In the genomic region with DNA sequence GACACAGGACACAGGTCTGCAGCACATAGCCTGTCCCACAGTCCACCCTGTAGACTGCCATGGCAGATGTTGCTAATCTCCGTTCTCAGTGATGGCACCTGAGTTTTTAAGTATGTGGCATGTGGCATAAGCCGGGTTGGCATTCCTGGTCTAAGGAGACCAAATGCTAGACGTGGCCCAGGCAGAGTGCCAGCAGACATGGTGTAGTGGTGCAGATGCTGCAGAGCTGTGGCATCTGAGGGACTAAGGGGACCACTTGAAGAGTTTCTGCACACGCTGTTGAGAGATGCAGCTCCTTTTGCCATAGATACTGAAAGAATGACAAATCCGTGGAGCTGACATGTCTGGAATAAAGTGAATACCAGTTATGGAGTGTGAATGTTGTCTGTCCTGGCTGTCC, we compare ENCODE assay signal across 42 mouse cellular contexts. TPM values are rescaled to one million over a fixed set of nuclear protein-coding genes. Genes with fewer than 3 reads are reported as not detected.
"Had no signal": no experiment of that assay in that cellular context is flagged by ENCODE, and none has a peak within 500 bp of the region (broad histone marks: within the 10 kb centered on the region; RNA-seq: fewer than 3 reads in every experiment).

No protein-coding gene starts in this region.

- H3K27ac ChIP-seq: heart, embryonic 13.5 days; heart, embryonic 15.5 days; hindbrain, embryonic 13.5 days; hindbrain, embryonic 15.5 days; hindbrain, postnatal 0 days; kidney, embryonic 15.5 days; kidney, postnatal 0 days; limb, embryonic 13.5 days; limb, embryonic 15.5 days; liver, embryonic 12.5 days; liver, embryonic 14.5 days had no signal

- H3K27me3 ChIP-seq: heart, embryonic 15.5 days; kidney, embryonic 15.5 days; limb, embryonic 13.5 days; limb, embryonic 15.5 days; liver, embryonic 12.5 days had no signal

- H3K4me3 ChIP-seq: heart, embryonic 13.5 days; heart, embryonic 15.5 days; hindbrain, embryonic 13.5 days; hindbrain, embryonic 15.5 days; kidney, embryonic 15.5 days; limb, embryonic 13.5 days; limb, embryonic 15.5 days; liver, embryonic 12.5 days had no signal

- H3K9ac ChIP-seq: heart, embryonic 13.5 days; heart, embryonic 15.5 days; hindbrain, embryonic 13.5 days; hindbrain, embryonic 15.5 days; kidney, embryonic 15.5 days; limb, embryonic 13.5 days; limb, embryonic 15.5 days; liver, embryonic 12.5 days; liver, embryonic 14.5 days had no signal

- DNase-seq: gastrocnemius, postnatal 14 days; gastrocnemius, postnatal 36 days; heart, adult 18-20 months; heart, postnatal 14 days; heart, postnatal 36 days; kidney, adult 11 months; kidney, adult 2 months; kidney, adult 9 months; kidney, postnatal 14 days; kidney, postnatal 36 days; layer of hippocampus, adult 9-11 months; layer of hippocampus, postnatal 36 days; left cerebral cortex, postnatal 4 days had no signal

RNA-seq across cellular contexts. Expression of gene Gm11034, which starts 9.2 kb away (rescaled TPM):
- total RNA-seq: gastrocnemius, adult 18-20 months; gastrocnemius, adult 8-10 months; gastrocnemius, postnatal 14 days; gastrocnemius, postnatal 36 days; heart, adult 18-20 months; heart, postnatal 14 days; heart, postnatal 36 days; hematopoietic stem cell, adult 5-6 weeks; hindbrain, postnatal 0 days; layer of hippocampus, adult 18-20 months; layer of hippocampus, adult 8-10 months; layer of hippocampus, postnatal 14 days; layer of hippocampus, postnatal 36 days; left cerebral cortex, adult 18-20 months; left cerebral cortex, adult 8-10 months; left cerebral cortex, postnatal 10 days; left cerebral cortex, postnatal 25 days; left cerebral cortex, postnatal 4 days had no signal
- polyA plus RNA-seq: gonadal fat pad, adult 2 months; heart, embryonic 11.5 days; heart, embryonic 13.5 days; heart, embryonic 15.5 days; heart, postnatal 0 days; hindbrain, embryonic 11.5 days; hindbrain, embryonic 13.5 days; hindbrain, embryonic 15.5 days; hindbrain, postnatal 0 days; intestine, embryonic 14.5 days; intestine, embryonic 16.5 days; kidney, adult 2 months; kidney, embryonic 15.5 days; kidney, postnatal 0 days; large intestine, adult 2 months; limb, embryonic 11.5 days; limb, embryonic 13.5 days; limb, embryonic 15.5 days; liver, embryonic 12.5 days; liver, embryonic 14.5 days had no signal

RNA-seq across cellular contexts. Expression of gene Cib3, which starts 10.0 kb away (rescaled TPM):
- total RNA-seq: gastrocnemius, adult 18-20 months; gastrocnemius, adult 8-10 months; gastrocnemius, postnatal 14 days; gastrocnemius, postnatal 36 days; heart, postnatal 14 days; hematopoietic stem cell, adult 5-6 weeks; hindbrain, postnatal 0 days; layer of hippocampus, postnatal 14 days; left cerebral cortex, adult 18-20 months; left cerebral cortex, adult 8-10 months; left cerebral cortex, postnatal 10 days had no signal
- polyA plus RNA-seq: heart, embryonic 11.5 days; heart, embryonic 13.5 days; heart, embryonic 15.5 days; heart, postnatal 0 days; hindbrain, embryonic 11.5 days; hindbrain, embryonic 13.5 days; hindbrain, embryonic 15.5 days; hindbrain, postnatal 0 days; intestine, embryonic 14.5 days; intestine, embryonic 16.5 days; kidney, adult 2 months; kidney, embryonic 15.5 days; kidney, postnatal 0 days; large intestine, adult 2 months; limb, embryonic 11.5 days; limb, embryonic 13.5 days; limb, embryonic 15.5 days; liver, embryonic 12.5 days had no signal

RNA-seq across cellular contexts. Expression of gene Hsh2d, which starts 33.2 kb away (rescaled TPM):
- total RNA-seq: gastrocnemius, adult 18-20 months; gastrocnemius, adult 8-10 months; gastrocnemius, postnatal 14 days; gastrocnemius, postnatal 36 days; heart, postnatal 36 days; hindbrain, postnatal 0 days; layer of hippocampus, postnatal 14 days; layer of hippocampus, postnatal 36 days; left cerebral cortex, adult 18-20 months; left cerebral cortex, adult 8-10 months; left cerebral cortex, postnatal 10 days; left cerebral cortex, postnatal 25 days; left cerebral cortex, postnatal 4 days had no signal
- polyA plus RNA-seq: hindbrain, embryonic 11.5 days; hindbrain, embryonic 13.5 days; hindbrain, embryonic 15.5 days; hindbrain, postnatal 0 days; limb, embryonic 11.5 days; limb, embryonic 13.5 days; limb, embryonic 15.5 days had no signal
